Mouse (Mus musculus) heart, postnatal 0 days (tissue): Measurements from ENCODE around the gene Xrra1.

Source experiments
- CTCF ChIP-seq: IDR thresholded peaks from 2 replicates; pipeline ENCODE4 v1.5.1; 2016; ENCODE audit warnings: antibody characterized with exemption, control low read depth, low read depth
- EP300 ChIP-seq: IDR thresholded peaks from 2 replicates; pipeline ENCODE4 v1.6.1; 2016; ENCODE audit warnings: antibody characterized with exemption, low read depth

- TF ChIP-seq CTCF, result no peak
- TF ChIP-seq EP300, result no peak
Measured at GRCm38 (mm10) chr7:99892351-99892750, 33.4 kb downstream of the Xrra1 start.
